Comparison of ENCODE assay signal across 18 mouse cellular contexts in genomic region chr2:93161914-93162664, GRCm38 (mm10). TPM values are rescaled to one million over a fixed set of nuclear protein-coding genes. Genes with fewer than 3 reads are reported as not detected.
DNase-seq lines count a peak whose midpoint lies in the region; ATAC-seq and TF ChIP-seq lines count a peak whose summit lies in the region.
"Had no signal": no experiment of that assay in that cellular context is flagged by ENCODE, and none has a peak within 500 bp of the region (broad histone marks: within the 10 kb centered on the region; RNA-seq: fewer than 3 reads in every experiment).

No protein-coding gene starts in this region.

- ATAC-seq in heart, embryonic 15.5 days (replicated peaks; ENCODE audit: insufficient number of reproducible peaks, insufficient read depth, low FRiP score, low read depth) = 0 out of 2 replicates have a peak, but pooled peaks have one; percentile 24
- peak; percentile 89 for ATAC-seq in common myeloid progenitor, adult 5-6 weeks (replicated peaks; ENCODE audit: low read depth, poor library complexity, severe bottlenecking)

- no peaks in the 10 kb centered on the region for H3K27me3 ChIP-seq in heart, embryonic 15.5 days
- no peaks in the 10 kb centered on the region for H3K27me3 ChIP-seq in spleen, adult 2 months (ENCODE audit: control insufficient read depth, insufficient read depth, low read length)
- H3K27me3 ChIP-seq: forebrain, embryonic 12.5 days; hindbrain, embryonic 15.5 days; neural tube, embryonic 12.5 days had no signal

- H3K27ac ChIP-seq in heart, embryonic 15.5 days = peak overlapping the region; percentile 6; the same call in 1 of the 2 replicates
- H3K27ac ChIP-seq in spleen, adult 2 months (ENCODE audit: insufficient read depth, low read length) = peak overlapping the region; percentile 85
- H3K27ac ChIP-seq: forebrain, embryonic 12.5 days; hindbrain, embryonic 15.5 days; layer of hippocampus, adult 2 months; limb, embryonic 10.5 days; liver, embryonic 14.5 days; neural tube, embryonic 12.5 days had no signal

- H3K4me1 ChIP-seq in heart, embryonic 15.5 days (replicated peaks) = peaks cover 23% of the 10 kb centered on the region
- H3K4me1 ChIP-seq in spleen, adult 2 months (ENCODE audit: control insufficient read depth, insufficient read depth, insufficient read length) = peaks cover 38% of the 10 kb centered on the region; the same call in 1 of the 2 replicates
- H3K4me1 ChIP-seq: neural tube, embryonic 12.5 days had no signal

- no peak overlapping the region for H3K9ac ChIP-seq in heart, embryonic 15.5 days
- H3K9ac ChIP-seq: forebrain, embryonic 12.5 days; hindbrain, embryonic 15.5 days; liver, embryonic 14.5 days; neural tube, embryonic 12.5 days had no signal

- H3K4me2 ChIP-seq in heart, embryonic 15.5 days = no peak overlapping the region
- H3K4me2 ChIP-seq: forebrain, embryonic 12.5 days; hindbrain, embryonic 15.5 days; neural tube, embryonic 12.5 days had no signal

- WGBS in heart, embryonic 15.5 days = 67% methylated on average over 7 of the region's 7 CpGs
- WGBS in spleen, adult 2 months = 18% methylated on average over 7 of the region's 7 CpGs

- no peak for TF ChIP-seq CTCF in spleen, adult 2 months (IDR thresholded peaks at IDR 0.05; ENCODE audit: extremely low read depth, insufficient read depth, insufficient read length, insufficient replicate concordance)

- no peaks in the 10 kb centered on the region for H3K9me3 ChIP-seq in heart, embryonic 15.5 days (replicated peaks)
- H3K9me3 ChIP-seq: forebrain, embryonic 12.5 days; hindbrain, embryonic 15.5 days; limb, embryonic 10.5 days; neural tube, embryonic 12.5 days had no signal

- no peaks in the 10 kb centered on the region for H3K36me3 ChIP-seq in heart, embryonic 15.5 days
- no peaks in the 10 kb centered on the region for H3K36me3 ChIP-seq in spleen, adult 2 months (ENCODE audit: control insufficient read depth, insufficient read depth, low read length)
- H3K36me3 ChIP-seq: forebrain, embryonic 12.5 days; hindbrain, embryonic 15.5 days; limb, embryonic 10.5 days; neural tube, embryonic 12.5 days had no signal

- DNase-seq in heart, postnatal 4 days = no peak
- no peak for DNase-seq in spleen, adult 2 months (ENCODE audit: low read depth in 1 of 2, low spot score in 2 of 2)
- DNase-seq in spleen, adult 18-20 months = no peak
- no peak for DNase-seq in thymus, postnatal 0 days (ENCODE audit: low spot score)
- no peak for DNase-seq in right cerebral cortex, postnatal 36 days (ENCODE audit: low spot score in 2 of 2)
- DNase-seq: cerebellum, postnatal 14 days; kidney, adult 11 months; lung, postnatal 14 days; right cerebral cortex, postnatal 25 days; thymus, adult 18-20 months had no signal

- no peak overlapping the region for H3K4me3 ChIP-seq in heart, embryonic 15.5 days
- peak overlapping the region; percentile 20; the same call in 1 of the 2 replicates for H3K4me3 ChIP-seq in spleen, adult 2 months (ENCODE audit: extremely low read depth, insufficient read depth, insufficient read length)
- H3K4me3 ChIP-seq: forebrain, embryonic 12.5 days; hindbrain, embryonic 15.5 days; layer of hippocampus, adult 2 months; limb, embryonic 10.5 days; neural tube, embryonic 12.5 days had no signal

- no peak for TF ChIP-seq POLR2A in spleen, adult 2 months (IDR thresholded peaks at IDR 0.05; ENCODE audit: low read depth, low read length)

RNA-seq across cellular contexts. Expression of gene Trp53i11, which starts 25.3 kb away (rescaled TPM):
- polyA plus RNA-seq in heart, embryonic 15.5 days (2015; fragmentation: Nextera tagmentation; extraction: Ambion mirVana) = 19.7 and 31.6 TPM in 2 replicates
- 10 to 100 TPM; 79.0 to 82.5 TPM for total RNA-seq in heart, postnatal 4 days (2021)
- polyA plus RNA-seq in spleen, adult 2 months (2012; rRNA removed) = 147 and 149 TPM in 2 replicates
- 2.6 and 4.6 TPM in 2 replicates for total RNA-seq in common myeloid progenitor, adult 5-6 weeks (2017)
- 43.1 and 52.4 TPM in 2 replicates for polyA plus RNA-seq in thymus, postnatal 0 days (2015; fragmentation: Nextera tagmentation; extraction: Ambion mirVana)
